Mouse (Mus musculus) olfactory bulb, adult 2 months (tissue): ENCODE results near the gene Rflna. TPM values are rescaled to one million over a fixed set of nuclear protein-coding genes. Genes with fewer than 3 reads are reported as not detected.
A peak's percentile ranks its signal among the peaks of the same experiment; 100 is the strongest.

Experiments
- H3K27ac ChIP-seq: fragments of 200-500 bp; 2 replicates; pipeline ENCODE4 v1.5.1; 2012; ENCODE audit warnings: low read depth, low read length; ENCODE audit not compliant: insufficient read depth
- H3K4me1 ChIP-seq: fragments of 200-500 bp; 2 replicates; pipeline ENCODE4 v1.6.1; 2012; ENCODE audit warnings: low read length; ENCODE audit not compliant: control insufficient read depth, insufficient read depth
- H3K4me3 ChIP-seq: fragments of 200-500 bp; 2 replicates; pipeline ENCODE4 v1.5.1; 2012; ENCODE audit warnings: mild to moderate bottlenecking, low read depth, low read length, moderate library complexity; ENCODE audit not compliant: insufficient read depth
- CTCF ChIP-seq: fragments of 200-500 bp; IDR thresholded peaks from 2 replicates; pipeline ENCODE4 v1.5.1; 2012; ENCODE audit warnings: low read depth, mild to moderate bottlenecking, low read length, moderate library complexity; ENCODE audit not compliant: insufficient read depth
- POLR2A ChIP-seq: fragments of 200-500 bp; IDR thresholded peaks from 2 replicates; pipeline ENCODE4 v1.6.1; 2012; ENCODE audit warnings: mild to moderate bottlenecking, low read depth, low read length, moderate library complexity; ENCODE audit not compliant: insufficient read depth
- WGBS: fragments of 180-500 bp; shearing (Covaris S2); methylation state at CpG from one replicate; pipeline ENCODE4 v1.1.7; 2018; 5-methylcytosine and 5-hydroxymethylcytosine counted together
- polyA plus RNA-seq: library from polyadenylated mRNA; stranded (reverse); fragments of >200 nt; gene quantifications from 2 replicates; pipeline ENCODE4 v1.2.4, GENCODE M21; 2012; ENCODE audit warnings: low replicate concordance; ENCODE audit not compliant: missing spikeins, insufficient read depth, insufficient read length

Rflna gene
- polyA plus RNA-seq, 1 experiment = not detected

DNA sequence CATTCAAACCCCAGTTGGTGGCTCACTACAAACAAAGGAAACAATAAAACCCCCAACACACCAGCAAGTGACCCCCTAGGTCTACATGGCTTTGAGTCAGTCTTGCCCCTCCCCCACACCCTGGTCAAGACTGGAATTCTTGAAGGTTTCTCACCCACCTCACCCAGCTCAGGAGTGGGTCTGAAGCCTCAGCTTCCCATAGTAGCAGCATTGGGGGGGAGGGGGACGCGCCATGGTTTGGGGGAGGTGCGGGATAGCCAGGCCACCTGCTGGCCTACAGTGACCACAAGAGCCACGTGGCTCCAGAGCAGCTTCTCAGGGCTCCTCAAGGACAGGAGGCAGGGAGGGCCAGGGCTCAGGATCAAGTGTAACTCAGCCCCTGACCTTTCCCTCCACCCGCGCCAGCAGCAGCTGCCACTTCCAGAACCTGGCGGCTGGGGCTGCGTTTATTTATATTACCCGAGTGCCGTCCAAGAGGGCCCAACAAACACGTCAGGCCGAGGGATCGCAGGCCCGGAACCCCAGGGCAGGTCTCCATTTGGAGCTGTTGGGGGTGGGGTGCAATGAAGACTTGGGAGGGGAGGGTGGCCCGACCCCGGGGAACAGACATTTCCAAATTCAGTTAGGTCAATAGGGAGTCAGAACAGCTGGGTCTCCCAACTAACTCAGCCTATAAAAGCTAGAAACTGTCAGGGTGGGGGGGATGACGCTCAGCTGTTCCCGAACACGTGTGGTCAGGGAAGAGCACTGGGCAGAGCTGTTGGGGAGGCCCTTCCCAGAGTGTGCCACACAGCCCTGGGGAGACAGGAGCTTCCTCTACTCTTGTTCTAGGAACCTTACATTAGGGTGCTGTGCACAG lies 53.9 kb downstream of the Rflna start:
- peak overlapping the region; percentile 90 for H3K27ac ChIP-seq

DNA sequence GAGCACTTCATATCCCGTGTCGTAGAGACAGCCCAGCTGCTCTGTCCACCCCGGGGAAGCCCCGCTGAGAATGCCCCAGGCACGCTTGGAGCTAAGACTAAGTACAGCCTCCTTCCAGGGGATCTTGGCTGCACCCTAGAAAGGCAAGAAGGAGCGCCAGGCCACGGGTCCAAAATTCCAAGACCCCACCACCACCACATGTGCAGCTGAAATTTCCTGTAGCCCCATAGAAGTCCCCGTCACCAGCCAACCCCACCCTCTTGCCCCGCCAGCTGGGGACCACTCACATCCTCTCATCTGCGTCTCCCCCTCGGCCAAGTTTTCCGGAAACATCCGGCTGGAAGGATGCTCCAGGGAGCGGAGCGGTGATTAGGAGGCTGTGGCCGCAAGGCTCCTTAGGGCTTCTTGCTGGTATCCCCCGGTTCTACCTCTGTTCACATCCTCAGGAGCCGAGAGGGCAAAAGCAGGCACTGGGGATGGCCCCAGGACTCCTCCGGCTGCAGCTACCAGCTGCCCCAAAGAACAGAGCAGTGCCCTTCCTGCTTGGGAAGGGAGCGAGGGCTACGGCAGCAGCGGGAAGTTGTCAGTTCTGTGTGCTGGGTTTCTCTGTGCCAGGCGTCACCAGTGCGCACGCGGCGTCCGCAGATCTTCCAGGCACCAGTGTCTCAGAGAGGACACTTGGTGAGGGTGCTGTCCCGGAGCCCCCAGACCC lies 54.7 kb downstream of the Rflna start:
- Histone ChIP-seq H3K4me1 (peaks cover 95% of the 10 kb centered on the region), H3K27ac (peak overlapping the region; percentile 90), H3K4me3 (peak overlapping the region; percentile 64)
- 6% methylated on average over 29 of the region's 29 CpGs for WGBS
- TF ChIP-seq POLR2A (no peak), CTCF (no peak)

More for the DNA sequence above, 53.9 kb downstream of the Rflna start:
- 12% methylated on average over 19 of the region's 19 CpGs for WGBS
- H3K4me3 ChIP-seq = peak overlapping the region; percentile 64
- TF ChIP-seq POLR2A (no peak), CTCF (no peak)
- peaks cover 95% of the 10 kb centered on the region for H3K4me1 ChIP-seq

DNA sequence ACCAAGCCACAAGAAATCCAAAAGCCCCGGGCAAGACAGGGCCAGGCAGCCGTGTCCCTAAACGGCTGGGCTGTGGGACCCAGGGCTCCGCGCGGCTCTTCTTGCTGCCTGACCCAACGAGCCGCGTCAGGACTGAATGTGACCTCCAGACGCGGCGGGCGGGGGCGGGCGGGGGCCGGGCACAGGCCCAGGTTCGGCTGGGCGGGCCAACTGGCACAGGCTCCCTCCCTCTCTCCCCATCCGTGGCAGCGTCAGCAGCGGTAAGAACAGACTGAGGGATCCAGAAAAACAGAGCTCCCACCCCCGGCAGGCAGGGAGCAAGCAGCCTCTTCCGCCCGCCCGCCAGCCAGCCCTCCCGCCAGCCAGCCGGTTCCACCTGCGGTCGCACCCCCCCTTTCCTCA lies 55.2 kb downstream of the Rflna start:
- Histone ChIP-seq H3K4me1 (peaks cover 95% of the 10 kb centered on the region), H3K4me3 (peak overlapping the region; percentile 64), H3K27ac (peak overlapping the region; percentile 90)
- TF ChIP-seq POLR2A (no peak), CTCF (no peak)
- WGBS = under 1% methylated on average over 29 of the region's 29 CpGs

Other genes with a start within 250 kb of the Rflna start
- not detected in 2 replicates for gene Ccdc92, start 140.8 kb upstream of the Rflna start, polyA plus RNA-seq
- gene Zfp664, start 140.5 kb upstream of the Rflna start, polyA plus RNA-seq = 74.3 TPM in 1 of 2 replicates, not detected in the other
- not detected in 2 replicates for gene Ncor2, start 176.0 kb downstream of the Rflna start, polyA plus RNA-seq